Mouse (Mus musculus) R1 (cell line): ENCODE data around the gene Ctnna2.

Experiments used
- DNase-seq: peaks from one replicate; pipeline ENCODE4 v3.0.0-alpha.2; 2018; ENCODE audit warnings: low read depth, low spot score

Ctnna2 gene

DNA sequence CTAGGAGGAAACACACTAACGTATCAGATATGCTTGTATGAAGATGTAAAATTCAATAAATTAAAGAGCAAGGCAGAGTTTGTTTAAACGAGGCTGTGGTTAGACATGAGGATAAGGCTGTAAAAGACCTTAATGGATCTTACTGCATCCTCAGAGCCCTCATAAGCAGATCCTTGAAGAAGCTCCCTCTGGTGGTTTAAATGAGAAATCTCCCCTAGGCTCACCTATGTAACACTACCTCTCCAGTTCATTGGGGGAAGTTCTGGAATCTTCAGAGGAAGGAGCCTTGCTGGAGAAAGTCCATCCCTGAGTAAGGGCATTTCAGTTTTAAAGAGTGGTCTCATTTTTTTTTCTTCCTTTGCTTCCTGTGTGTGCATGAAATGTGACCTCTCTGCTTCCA is 380.3 kb downstream of the Ctnna2 start:
- peak; percentile 52 for DNase-seq

DNA sequence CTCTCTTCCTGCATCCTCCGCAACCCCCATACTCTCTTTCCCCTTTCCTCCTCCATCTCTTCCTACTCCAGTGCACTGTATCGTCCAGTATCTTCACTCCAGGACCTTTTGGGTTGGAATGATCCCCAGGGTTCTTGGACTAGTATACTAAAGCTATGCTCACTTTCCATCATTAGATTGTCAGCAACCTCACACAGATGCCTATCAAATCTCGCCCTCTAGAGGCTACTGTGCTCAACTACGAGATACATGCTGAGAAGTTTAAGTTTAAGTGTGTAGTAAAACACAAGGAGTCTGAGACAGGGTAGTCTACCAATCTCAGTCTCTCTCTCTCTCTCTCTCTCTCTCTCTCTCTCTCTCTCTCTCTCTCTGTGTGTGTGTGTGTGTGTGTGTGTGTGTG is 396.9 kb downstream of the Ctnna2 start:
- DNase-seq: peak; percentile 8

DNA sequence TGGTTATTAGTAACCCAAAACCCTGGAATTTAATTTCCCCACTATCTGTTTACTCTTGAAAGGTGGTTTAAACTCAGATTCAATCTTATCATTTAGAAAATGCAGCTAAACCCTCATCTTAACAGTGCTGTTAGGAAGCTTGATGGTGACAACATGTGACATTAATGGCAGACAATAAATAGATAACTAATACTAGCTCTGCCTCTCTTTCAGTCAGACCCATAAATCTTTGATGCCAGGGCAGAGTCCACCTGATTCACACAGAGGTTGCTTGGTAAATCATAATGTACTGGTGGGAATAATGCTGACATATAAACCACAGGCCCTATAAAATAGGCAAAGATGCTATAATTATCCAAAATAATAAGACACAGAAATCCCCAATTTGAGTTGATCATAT is 398.6 kb downstream of the Ctnna2 start:
- no peak for DNase-seq

DNA sequence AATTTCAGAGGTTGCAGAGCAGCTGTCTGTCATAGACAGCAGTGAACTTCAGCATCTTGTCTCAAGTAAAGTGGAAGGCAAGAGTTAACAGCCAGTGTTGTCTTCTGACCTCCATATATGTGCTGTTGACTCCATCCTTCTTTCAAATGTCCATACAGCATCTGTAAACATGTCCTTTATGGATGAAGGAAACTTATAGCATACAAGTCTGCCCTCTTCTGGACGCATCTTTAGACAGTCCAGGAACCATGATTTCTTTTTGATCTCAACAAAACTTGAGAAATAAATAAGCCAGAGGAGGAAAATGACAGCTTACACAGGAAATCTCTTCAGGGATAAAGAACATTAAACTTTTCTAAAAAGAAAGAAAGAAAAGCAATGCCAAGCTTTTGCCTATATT is 400.9 kb downstream of the Ctnna2 start:
- peak; percentile 2 for DNase-seq

DNA sequence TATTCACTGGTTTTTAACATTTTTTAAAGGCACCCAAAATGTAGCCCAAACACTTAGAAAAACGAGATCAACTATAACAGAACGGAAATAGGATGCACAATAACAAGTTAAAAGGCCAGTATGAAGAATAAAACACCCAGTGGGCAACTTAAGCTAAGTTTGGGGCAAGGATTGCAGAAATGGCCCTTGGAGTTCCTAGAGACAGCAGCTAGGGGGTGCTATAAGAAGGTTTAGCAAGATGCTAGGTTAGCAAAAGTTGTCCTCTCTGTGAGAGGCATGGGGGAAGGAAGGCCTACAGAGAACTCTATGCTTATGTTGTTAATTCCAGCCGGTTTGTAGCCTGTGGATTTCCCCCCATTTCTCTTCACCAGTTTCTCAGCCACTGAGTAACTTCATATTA is 401.9 kb downstream of the Ctnna2 start:
- peak; percentile 34 for DNase-seq

DNA sequence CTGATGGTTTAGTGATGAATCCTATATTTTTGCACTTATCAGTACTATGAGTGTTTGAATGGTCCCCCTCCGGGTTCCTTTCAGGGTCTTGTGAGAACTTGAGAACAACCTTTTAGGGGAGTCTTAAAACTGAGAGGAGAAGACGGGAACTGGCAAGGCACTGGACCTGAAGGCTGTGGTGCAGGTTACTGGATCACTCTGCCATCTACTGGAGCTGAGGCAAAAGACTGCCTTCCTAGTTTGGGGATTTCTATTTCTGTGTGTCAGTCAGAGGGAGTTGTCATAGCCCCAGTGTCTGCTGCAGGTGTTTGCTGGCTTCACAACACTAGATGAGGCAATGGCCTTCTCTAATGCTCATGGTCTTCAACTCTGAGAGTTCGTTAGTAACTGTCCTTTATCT is 406.9 kb downstream of the Ctnna2 start:
- DNase-seq: peak; percentile 2

- DNase-seq: no peak
These were observed 409.6 kb downstream of the Ctnna2 start for GRCm38 (mm10) chr6:77569851-77570250.

DNA sequence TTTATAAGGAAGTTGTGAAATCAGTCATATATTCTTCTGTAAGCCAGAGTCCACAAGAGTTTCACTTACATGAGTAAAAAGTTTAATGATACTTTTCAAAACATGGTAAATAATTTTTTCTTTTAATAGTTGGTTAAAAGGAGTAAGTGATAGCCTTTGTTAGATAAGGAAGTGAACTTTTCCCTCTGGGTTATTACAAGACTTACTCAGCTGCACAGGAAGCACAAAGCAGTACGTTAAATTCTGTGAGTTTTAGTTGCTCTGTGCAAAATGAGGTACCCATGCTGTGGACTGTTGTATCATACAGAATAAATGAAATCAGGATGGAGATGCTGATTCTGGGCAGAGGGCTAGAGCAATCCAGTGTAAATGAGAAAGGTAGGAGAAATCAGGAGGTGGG is 423.3 kb downstream of the Ctnna2 start:
- DNase-seq: no peak

DNA sequence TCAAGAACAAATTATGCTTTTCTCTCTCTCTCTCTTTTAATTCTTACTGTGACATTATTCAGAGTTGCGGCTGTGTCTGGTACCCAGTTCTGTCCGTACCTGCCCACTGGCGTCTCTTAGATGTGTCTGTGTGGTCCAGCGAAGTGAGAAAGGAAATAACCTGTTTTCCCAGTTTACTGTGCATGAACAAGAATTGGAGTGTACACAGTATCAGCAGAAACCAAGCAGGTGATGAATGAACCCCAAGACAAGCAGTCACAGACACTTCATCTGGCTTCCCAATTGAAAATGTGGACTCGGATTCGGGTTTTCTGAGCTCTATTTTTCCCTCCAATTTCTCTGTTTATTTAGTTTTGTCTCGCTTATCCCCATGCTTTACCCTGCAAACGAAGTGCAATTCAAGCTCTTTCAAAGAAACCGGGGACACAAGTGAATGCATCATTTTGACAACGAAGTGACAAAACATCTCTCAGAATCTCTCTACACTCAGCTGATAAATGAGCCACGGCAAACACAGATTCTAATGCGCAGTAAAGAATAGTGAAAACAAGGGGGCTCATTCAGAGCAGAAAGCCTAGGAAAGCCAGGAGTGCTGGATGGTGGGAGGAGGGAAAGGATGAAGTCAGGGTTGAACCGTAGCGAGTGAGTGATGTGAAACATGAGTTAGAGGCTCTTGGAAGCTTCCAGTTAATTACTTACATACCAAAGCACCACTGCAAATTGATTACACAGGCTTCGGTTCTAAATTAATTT is 442.3 kb downstream of the Ctnna2 start:
- no peak for DNase-seq

GRCm38 (mm10) chr6:77527636-77528035 is 451.9 kb downstream of the Ctnna2 start:
- DNase-seq: no peak

- no peak for DNase-seq
These were observed 457.7 kb downstream of the Ctnna2 start for GRCm38 (mm10) chr6:77521836-77522235.

DNA sequence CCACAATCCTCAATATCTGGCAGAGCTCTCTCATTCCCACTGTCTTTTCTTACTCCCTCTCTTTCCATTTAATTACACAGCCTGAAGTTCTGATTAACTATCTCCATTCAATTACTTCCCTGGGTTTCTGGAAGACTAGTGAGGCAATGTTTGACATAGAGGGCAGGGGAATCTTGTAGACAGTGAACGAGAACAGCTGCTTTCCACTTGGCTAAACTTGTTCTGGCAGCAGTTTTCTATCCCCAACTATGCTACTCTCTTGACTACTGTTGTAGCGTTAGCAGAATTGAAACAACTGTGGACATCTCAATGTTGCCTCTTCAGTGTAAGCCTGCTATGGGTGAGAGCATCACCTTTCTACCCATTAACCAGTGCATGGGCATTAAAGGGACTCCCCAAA is 463.0 kb downstream of the Ctnna2 start:
- no peak for DNase-seq

GRCm38 (mm10) chr6:77511805-77512204 is 467.7 kb downstream of the Ctnna2 start:
- peak; percentile 2 for DNase-seq

GRCm38 (mm10) chr6:77491721-77492120 is 487.8 kb downstream of the Ctnna2 start:
- no peak for DNase-seq

DNA sequence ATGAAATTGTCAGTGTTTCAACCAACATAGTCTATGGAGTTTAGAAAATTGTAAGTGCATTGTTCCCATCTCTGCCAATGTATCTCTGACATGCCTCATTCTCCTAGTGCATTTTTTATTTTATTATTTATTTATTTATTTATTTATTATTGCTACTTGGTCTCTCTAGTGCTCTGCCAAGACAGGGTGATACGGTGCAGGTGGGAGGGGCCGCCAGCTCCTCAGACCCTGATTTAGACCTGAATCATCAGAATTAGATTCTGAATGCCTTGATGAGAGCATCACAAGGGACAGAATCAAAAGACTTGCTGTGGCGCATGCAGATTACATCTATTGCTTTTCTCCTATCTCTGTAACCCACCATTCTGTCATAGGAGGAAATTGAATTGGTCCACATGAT is 492.8 kb downstream of the Ctnna2 start:
- no peak for DNase-seq

DNA sequence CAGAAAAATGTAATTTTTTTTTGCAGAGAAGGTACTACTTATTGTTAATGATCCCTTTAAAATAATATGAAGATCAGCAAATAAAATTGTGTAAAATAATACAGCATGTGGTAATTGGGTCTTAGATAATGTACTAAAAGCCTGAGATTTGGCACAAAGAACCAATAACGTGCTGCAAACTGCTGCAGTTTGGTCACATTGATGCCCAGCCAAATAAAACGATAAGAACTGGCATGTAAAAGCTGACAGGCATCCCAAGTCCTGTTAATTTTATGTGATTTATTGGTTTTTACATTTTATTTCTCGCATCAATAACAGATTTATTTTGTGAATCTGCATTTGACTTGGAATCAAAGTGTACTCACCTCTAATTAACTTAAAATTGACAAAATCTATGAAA is 497.4 kb downstream of the Ctnna2 start:
- DNase-seq: no peak

DNA sequence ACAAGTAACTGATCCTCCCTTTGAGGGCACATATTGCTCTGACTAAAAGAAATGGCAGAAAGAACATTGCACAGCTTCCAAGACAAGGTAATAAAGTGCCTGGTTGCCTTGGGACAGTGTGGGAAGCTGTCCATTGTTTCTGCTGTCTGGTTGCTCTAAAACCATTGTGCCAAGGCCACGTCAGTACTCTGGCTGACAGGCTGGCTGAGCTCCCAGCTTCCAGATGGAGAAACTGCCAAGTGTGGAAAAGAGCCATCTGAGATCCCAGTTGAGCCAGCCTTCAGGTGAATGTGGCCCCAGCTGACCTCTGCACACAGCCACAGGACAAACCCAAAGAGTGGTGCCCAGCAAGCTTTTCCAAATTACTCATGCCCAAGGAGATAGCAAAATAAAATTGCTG is 504.1 kb downstream of the Ctnna2 start:
- DNase-seq: no peak

DNA sequence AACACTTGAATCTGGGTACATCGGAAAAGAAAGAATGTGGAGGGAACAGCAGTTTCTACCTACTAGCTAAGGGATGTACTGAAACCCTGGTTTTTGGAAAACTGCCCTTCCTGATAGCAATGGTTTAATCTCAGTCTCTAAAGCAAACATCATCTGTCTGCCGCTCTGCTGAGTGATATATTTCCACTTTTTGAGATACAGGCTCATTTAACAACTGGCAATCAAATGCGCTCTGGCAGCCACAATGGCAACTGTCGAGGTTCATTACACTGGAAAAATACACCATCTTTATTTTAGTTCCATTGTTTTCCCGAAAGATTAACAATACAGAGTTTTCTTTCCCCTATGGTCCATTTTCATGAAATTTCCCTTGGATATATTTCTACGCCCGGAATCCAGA is 506.2 kb downstream of the Ctnna2 start:
- DNase-seq: no peak

- DNase-seq: no peak
These were observed 511.4 kb downstream of the Ctnna2 start for GRCm38 (mm10) chr6:77468058-77468457.

DNA sequence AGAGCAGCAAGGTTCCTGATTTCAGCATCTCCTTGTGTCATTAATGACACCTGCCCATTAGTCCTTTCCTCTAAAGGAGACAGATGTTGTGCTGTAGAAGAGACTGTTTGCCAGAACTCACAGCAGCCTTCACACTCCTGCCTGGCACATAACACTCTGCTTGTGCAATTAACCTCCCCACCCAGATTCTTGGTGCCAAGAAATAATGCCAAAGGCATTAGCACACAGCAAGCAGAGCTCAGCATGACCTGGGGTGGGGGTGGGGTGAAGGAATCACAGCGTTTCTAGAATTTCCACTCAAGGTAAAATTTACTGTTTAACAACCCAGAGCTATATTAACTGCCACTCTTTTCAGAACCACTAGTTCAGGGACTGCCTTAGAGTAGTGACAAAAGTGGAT is 516.8 kb downstream of the Ctnna2 start:
- DNase-seq: no peak

- no peak for DNase-seq
These were observed 521.6 kb downstream of the Ctnna2 start for GRCm38 (mm10) chr6:77457919-77458318.

DNA sequence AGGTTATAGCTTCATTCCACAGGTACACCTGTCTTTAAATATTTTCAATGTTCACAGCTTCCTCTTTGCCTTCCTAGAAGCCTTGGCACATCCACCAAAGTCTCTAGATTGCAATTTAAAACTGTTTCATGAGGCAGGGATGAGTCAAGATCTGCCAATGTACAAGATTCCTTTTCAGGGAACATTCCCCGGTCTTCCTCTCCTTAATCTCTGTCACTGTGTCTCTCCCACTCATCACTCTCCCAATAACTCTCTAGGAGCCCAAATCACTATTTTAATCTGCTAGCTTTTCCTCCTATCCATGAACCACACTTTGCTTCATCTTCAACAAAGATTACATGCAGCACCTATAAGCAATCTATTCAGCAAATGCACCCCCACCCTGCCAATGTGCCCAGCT is 532.6 kb downstream of the Ctnna2 start:
- no peak for DNase-seq

DNA sequence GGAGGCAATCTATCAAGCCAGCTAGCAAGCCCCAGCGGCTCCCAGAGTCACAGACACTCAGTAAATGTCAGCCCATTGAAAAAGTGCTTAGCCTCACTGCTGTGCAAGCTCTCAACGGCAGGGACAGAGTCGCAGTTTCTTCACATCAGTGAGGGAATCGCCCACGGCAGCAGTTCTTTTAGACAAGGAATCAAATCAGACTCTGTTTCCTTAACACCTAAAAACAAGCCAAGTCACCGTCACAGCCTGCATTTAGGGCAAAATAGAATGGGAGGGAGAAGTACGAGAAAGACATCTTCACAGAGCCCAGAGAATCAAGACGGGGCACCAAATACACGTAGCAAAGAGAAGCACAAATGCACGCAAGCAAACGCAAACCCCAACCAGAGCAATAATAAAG is 535.6 kb downstream of the Ctnna2 start:
- DNase-seq: no peak

- DNase-seq: no peak
These were observed 538.4 kb downstream of the Ctnna2 start for GRCm38 (mm10) chr6:77441051-77441450.
